Mouse (Mus musculus) adrenal gland, adult 18-20 months (tissue): ENCODE results near the gene Ptprd. TPM values are rescaled to one million over a fixed set of nuclear protein-coding genes. Genes with fewer than 3 reads are reported as not detected.

ENCODE experiments used
- DNase-seq, 2 experiments: peaks; one replicate each; pipeline ENCODE4 v3.0.0; 2021 to 2022; ENCODE audit warnings: low spot score in 2 of 2
- total RNA-seq, 2 experiments: library from RNA; stranded (reverse); gene quantifications; 1 replicate in 1 of 2; 2 replicates in 1 of 2; pipeline ENCODE4 v1.2.3; 2021

Gene Ptprd
- total RNA-seq, 2 experiments from 2014 or later: 65.4 to 86.4 TPM

- DNase-seq: no peak
These were observed 952.4 kb downstream of the Ptprd start for GRCm38 (mm10) chr4:77259250-77259971.

- no peak for DNase-seq
These were observed 960.6 kb downstream of the Ptprd start for GRCm38 (mm10) chr4:77251188-77251587.

DNA sequence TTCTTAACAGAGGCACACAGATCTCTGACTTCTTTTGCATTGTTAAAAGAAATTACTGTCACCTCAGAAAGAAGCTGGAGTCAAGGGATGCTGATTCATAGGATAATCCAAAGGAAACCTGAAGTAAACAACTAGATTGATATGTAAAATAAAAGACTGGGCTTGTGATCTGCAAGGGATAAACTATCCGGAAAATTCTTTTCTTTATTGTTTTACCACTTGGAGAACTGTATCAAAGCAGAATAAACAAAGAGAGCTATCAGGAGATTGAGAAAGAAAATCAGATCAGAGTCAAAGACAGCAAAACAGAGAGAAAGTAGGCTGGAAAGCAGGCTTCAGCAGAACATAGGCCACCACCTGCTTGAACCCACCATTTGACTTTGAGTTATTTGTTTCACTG, 962.0 kb downstream of the Ptprd start:
- no peak for DNase-seq

GRCm38 (mm10) chr4:77248918-77249317, 962.8 kb downstream of the Ptprd start:
- DNase-seq: no peak

DNA sequence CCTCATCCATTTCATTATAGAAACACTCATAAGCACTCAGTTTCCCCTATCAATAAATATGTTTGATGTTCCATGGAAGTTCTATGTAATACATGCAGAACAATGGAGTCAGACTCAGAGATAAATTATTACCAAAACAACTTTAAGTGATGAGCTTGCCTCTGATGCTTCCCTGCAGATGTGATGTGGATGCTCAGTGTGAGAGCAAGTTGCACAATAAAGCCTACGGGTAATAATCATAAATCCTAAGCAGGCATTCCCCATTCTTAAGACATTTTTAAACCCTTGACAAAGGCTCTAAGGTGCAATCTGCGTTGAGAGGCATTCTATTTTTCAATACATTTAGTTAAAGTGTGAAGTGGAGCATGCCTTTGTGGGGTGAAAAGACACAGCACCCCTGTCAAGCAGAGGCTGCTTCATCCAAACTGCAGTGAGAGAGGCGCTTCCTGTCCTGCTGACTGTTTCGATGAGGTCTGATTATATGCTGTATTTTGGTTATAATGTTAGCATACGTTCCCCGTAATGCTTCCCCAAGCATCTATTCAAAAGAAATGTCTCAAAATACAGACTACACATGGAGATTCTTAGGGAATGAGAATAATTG, 969.8 kb downstream of the Ptprd start:
- DNase-seq: no peak

- DNase-seq: no peak
These were observed 973.6 kb downstream of the Ptprd start for GRCm38 (mm10) chr4:77238144-77238543.

GRCm38 (mm10) chr4:77233243-77233642, 978.5 kb downstream of the Ptprd start:
- DNase-seq: no peak

- no peak for DNase-seq
These were observed 1042.9 kb downstream of the Ptprd start for GRCm38 (mm10) chr4:77168866-77169265.

DNA sequence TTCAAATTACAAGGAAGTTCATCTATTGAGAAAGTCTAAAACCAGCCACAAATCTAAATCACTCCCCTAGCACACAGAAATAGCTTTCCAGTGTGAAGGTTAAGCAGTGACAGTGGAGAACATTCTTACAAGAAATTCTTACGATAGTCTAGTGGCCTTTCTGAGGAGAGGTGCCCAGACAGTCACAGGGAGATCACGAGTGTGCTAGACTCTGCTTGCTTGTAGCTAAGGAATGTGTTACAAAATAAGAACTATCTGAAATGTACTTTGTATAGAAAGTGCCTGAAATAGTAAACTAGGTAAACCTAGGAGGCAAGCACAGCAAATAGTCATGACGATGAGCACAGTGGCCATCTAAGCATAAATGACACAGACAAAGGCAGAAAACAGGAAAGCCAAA, 1054.2 kb downstream of the Ptprd start:
- no peak for DNase-seq

DNA sequence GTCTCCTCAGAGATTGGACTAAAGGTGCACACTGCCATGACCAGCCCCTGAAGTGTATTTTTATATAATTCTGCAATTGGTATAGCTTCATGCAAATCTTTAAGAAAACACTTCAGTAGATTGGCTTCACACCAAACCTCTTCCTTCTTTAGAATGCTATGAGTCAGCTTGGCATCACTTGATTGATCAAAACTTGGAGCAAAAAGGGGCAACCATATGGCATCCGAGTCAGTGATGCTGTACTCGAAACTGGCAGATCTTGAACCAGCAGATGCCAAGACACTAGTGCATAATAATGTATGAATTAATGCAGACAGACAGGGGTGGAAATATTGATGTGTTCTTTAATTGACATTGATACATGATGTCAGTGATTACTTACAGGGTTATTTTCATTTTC, 1056.2 kb downstream of the Ptprd start:
- no peak for DNase-seq

GRCm38 (mm10) chr4:77155037-77155436, 1056.7 kb downstream of the Ptprd start:
- DNase-seq: no peak

- no peak for DNase-seq
These were observed 1086.9 kb downstream of the Ptprd start for GRCm38 (mm10) chr4:77124852-77125251.

DNA sequence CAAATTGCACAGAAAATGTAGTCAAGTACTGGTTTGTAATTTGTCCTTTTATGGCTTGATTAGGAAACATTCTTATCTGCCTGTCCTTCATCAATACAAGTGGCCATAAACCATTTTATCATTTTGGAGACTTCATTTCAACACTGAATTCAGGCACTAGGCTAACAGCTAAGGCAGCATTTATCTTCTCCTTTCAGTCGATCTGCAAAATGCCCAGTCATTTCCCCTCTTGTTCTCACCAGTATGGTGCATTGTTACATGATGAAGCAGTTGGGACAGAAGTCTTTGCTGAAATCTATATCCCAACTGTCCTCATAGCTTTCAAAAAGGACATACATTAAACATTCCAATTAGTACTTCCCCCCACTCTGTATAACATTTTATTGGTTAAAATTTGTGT, 1100.9 kb downstream of the Ptprd start:
- no peak for DNase-seq

GRCm38 (mm10) chr4:77107291-77107690, 1104.5 kb downstream of the Ptprd start:
- DNase-seq: no peak

- DNase-seq: no peak
These were observed 1128.6 kb downstream of the Ptprd start for GRCm38 (mm10) chr4:77083165-77083564.

GRCm38 (mm10) chr4:77077607-77078006, 1134.2 kb downstream of the Ptprd start:
- no peak for DNase-seq

- DNase-seq: no peak
These were observed 1161.1 kb downstream of the Ptprd start for GRCm38 (mm10) chr4:77050536-77051207.

GRCm38 (mm10) chr4:77004483-77004882, 1207.3 kb downstream of the Ptprd start:
- DNase-seq: no peak

DNA sequence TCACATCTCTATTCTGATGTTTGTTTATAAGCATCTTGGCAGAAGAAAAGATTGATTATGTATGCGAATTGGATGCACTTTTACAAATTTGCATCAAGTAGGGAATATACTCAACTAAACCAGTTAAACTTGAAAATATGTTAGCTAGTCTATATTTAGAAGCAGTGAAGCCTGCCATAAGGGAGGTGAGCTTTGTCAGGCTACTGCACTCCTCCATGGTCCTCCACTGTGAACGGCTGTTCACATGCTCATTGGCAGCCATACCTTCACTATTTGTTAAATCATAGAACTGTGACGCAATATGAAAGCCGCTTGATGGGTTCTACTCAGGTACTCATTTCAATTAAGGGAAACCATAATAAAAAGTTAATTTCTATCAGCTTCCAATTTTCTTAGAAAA, 1215.6 kb downstream of the Ptprd start:
- DNase-seq: no peak

GRCm38 (mm10) chr4:76989961-76990360, 1221.8 kb downstream of the Ptprd start:
- no peak for DNase-seq

DNA sequence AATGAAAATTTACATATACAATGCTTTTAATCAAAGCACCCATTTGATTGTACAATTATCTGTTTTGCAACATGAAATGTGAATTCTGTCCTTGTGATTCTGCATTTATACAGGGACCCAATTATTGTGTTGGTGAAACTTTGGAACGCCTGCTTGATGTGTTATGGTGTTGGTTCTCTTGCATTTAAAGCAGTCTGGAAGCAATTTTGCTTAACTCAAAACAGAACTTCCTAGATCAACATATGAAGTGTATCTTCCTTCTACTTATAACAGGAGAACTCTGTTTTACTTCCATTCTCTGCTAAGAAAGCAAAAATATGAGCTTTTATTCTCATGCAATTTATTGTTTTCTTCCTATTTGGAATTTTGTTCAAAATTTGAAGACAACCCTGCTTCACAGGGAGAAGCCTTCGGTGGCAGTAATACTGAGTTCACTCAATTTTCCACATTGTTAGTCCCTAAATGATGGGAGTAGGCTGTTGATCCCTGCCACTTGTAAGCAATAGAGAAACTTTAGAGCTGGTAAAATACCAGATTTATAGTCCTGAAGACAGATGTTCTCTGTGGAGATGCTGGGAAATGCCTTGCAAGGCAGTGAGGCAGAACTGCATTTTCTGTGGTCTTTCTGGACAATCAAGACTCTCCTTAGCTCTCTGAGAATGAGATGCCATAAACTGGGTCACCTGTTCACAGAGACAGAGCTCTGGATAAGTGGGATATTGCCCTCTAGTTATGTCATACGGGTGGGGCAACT, 1234.5 kb downstream of the Ptprd start:
- no peak for DNase-seq

- peak; percentile 17 to 18 for DNase-seq
These were observed 1263.5 kb downstream of the Ptprd start for GRCm38 (mm10) chr4:76948251-76948650.
